15 mouse cellular contexts compared by ENCODE assay signal in the genomic region with DNA sequence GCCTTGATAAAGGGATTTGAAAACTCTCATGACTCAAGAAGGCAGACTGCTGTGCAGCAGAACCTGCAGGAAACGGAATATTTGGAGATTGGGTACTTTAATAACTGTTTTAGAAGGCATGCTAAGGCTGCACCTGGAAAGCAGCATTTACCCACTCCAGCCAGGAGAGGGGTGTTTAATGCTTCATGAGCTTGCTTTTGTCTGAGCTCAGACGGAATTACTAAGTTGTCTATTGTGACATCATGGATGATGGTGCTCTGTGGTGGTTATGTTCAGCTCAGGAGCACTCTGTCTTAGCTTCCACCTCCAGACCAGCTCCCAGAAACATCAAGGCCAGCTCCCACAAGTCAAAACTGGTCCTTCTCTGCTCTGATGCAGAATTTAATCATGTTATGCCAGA. TPM values are rescaled to one million over a fixed set of nuclear protein-coding genes. Genes with fewer than 3 reads are reported as not detected.
A peak's percentile ranks its signal among the peaks of the same experiment; 100 is the strongest.
DNase-seq lines count a peak whose midpoint lies in the region; ATAC-seq and TF ChIP-seq lines count a peak whose summit lies in the region.
"Had no signal": no experiment of that assay in that cellular context is flagged by ENCODE, and none has a peak within 500 bp of the region (broad histone marks: within the 10 kb centered on the region; RNA-seq: fewer than 3 reads in every experiment).

No protein-coding gene starts in this region.

- peaks cover 16% of the 10 kb centered on the region for H3K4me1 ChIP-seq in cerebellum, adult 2 months (ENCODE audit: control insufficient read depth, insufficient read depth, low read length)
- H3K4me1 ChIP-seq in hindbrain, embryonic 13.5 days (replicated peaks) = peaks cover 31% of the 10 kb centered on the region
- no peaks in the 10 kb centered on the region for H3K4me1 ChIP-seq in hindbrain, embryonic 11.5 days (replicated peaks; ENCODE audit: control insufficient read depth, insufficient read depth, low read length)
- peaks cover 14% of the 10 kb centered on the region for H3K4me1 ChIP-seq in embryonic facial prominence, embryonic 13.5 days
- H3K4me1 ChIP-seq in midbrain, embryonic 15.5 days = peaks cover 33% of the 10 kb centered on the region
- H3K4me1 ChIP-seq: neural tube, embryonic 12.5 days had no signal

- H3K27ac ChIP-seq in cerebellum, adult 2 months (ENCODE audit: insufficient read depth, low read length) = 0 out of 2 replicates have a peak overlapping the region, but pooled peaks have one; percentile 55
- peak overlapping the region; percentile 80 for H3K27ac ChIP-seq in hindbrain, embryonic 13.5 days
- H3K27ac ChIP-seq in hindbrain, embryonic 11.5 days (ENCODE audit: low read depth, low read length) = no peak overlapping the region
- peak overlapping the region; percentile 64; the same call in 1 of the 2 replicates for H3K27ac ChIP-seq in embryonic facial prominence, embryonic 13.5 days
- H3K27ac ChIP-seq in midbrain, embryonic 15.5 days = peak overlapping the region; percentile 79
- H3K27ac ChIP-seq: limb, embryonic 15.5 days; neural tube, embryonic 12.5 days had no signal

- TF ChIP-seq CTCF in cerebellum, adult 2 months (IDR thresholded peaks at IDR 0.05; ENCODE audit: borderline replicate concordance, insufficient read depth, low read depth, low read length) = no peak; the same call in 1 of the 2 replicates

- no peaks in the 10 kb centered on the region for H3K9me3 ChIP-seq in hindbrain, embryonic 13.5 days
- no peaks in the 10 kb centered on the region for H3K9me3 ChIP-seq in hindbrain, embryonic 11.5 days (ENCODE audit: control insufficient read depth, low read length)
- H3K9me3 ChIP-seq in embryonic facial prominence, embryonic 13.5 days = no peaks in the 10 kb centered on the region
- H3K9me3 ChIP-seq in midbrain, embryonic 15.5 days = no peaks in the 10 kb centered on the region
- H3K9me3 ChIP-seq: limb, embryonic 15.5 days; neural tube, embryonic 12.5 days had no signal

- no peak overlapping the region for H3K4me3 ChIP-seq in cerebellum, adult 2 months (replicated peaks; ENCODE audit: insufficient read depth, low read depth, low read length)
- no peak overlapping the region for H3K4me3 ChIP-seq in hindbrain, embryonic 13.5 days
- no peak overlapping the region for H3K4me3 ChIP-seq in hindbrain, embryonic 11.5 days (ENCODE audit: low read depth, low read length)
- no peak overlapping the region for H3K4me3 ChIP-seq in embryonic facial prominence, embryonic 13.5 days
- H3K4me3 ChIP-seq in midbrain, embryonic 15.5 days = no peak overlapping the region
- H3K4me3 ChIP-seq: limb, embryonic 15.5 days; megakaryocyte, embryonic 14.5 days; neural tube, embryonic 12.5 days had no signal

- no peak for TF ChIP-seq POLR2A in cerebellum, adult 2 months (IDR thresholded peaks at IDR 0.05; ENCODE audit: borderline replicate concordance, insufficient read depth, low read length)

- WGBS in cerebellum, adult 2 months = 13% methylated on average over 2 of the region's 2 CpGs
- WGBS in hindbrain, embryonic 13.5 days = 42% methylated on average over 2 of the region's 2 CpGs
- 49% methylated on average over 2 of the region's 2 CpGs for WGBS in hindbrain, embryonic 11.5 days
- 35% methylated on average over 2 of the region's 2 CpGs for WGBS in embryonic facial prominence, embryonic 13.5 days
- WGBS in midbrain, embryonic 15.5 days = 34% methylated on average over 2 of the region's 2 CpGs

- ATAC-seq in hindbrain, embryonic 13.5 days (ENCODE audit: low FRiP score) = peak; percentile 22; the same call in 1 of the 2 replicates
- ATAC-seq in hindbrain, embryonic 11.5 days (ENCODE audit: low FRiP score) = no peak
- no peak for ATAC-seq in embryonic facial prominence, embryonic 13.5 days (ENCODE audit: insufficient number of reproducible peaks, insufficient read depth, low FRiP score, low TSS enrichment, low read depth)
- 0 out of 2 replicates have a peak, but pooled peaks have one; percentile 40 for ATAC-seq in midbrain, embryonic 15.5 days (replicated peaks)

- DNase-seq in cerebellum, adult 2 months = peak in 1 of 2 experiments; percentile 39
- DNase-seq in cerebellum, postnatal 4 days (ENCODE audit: low spot score in 2 of 2) = no peak
- no peak for DNase-seq in hindbrain, embryonic 11.5 days (ENCODE audit: low spot score)
- DNase-seq in ovary, postnatal 10 days (ENCODE audit: low spot score) = no peak
- no peak for DNase-seq in adrenal gland, postnatal 14 days
- DNase-seq: layer of hippocampus, adult 9-11 months; lung, embryonic 14.5 days; right cerebral cortex, postnatal 14 days had no signal

- no peaks in the 10 kb centered on the region for H3K27me3 ChIP-seq in cerebellum, adult 2 months (ENCODE audit: control insufficient read depth, insufficient read depth, low read length)
- H3K27me3 ChIP-seq in hindbrain, embryonic 13.5 days = peaks cover 3% of the 10 kb centered on the region; the same call in 1 of the 2 replicates
- peaks cover 6% of the 10 kb centered on the region; the same call in 1 of the 2 replicates for H3K27me3 ChIP-seq in hindbrain, embryonic 11.5 days (ENCODE audit: control insufficient read depth, insufficient read depth, low read length)
- peaks cover 21% of the 10 kb centered on the region for H3K27me3 ChIP-seq in embryonic facial prominence, embryonic 13.5 days
- no peaks in the 10 kb centered on the region for H3K27me3 ChIP-seq in midbrain, embryonic 15.5 days (replicated peaks)

- H3K9ac ChIP-seq in hindbrain, embryonic 13.5 days = no peak overlapping the region
- no peak overlapping the region for H3K9ac ChIP-seq in hindbrain, embryonic 11.5 days (ENCODE audit: low read depth, low read length)
- no peak overlapping the region for H3K9ac ChIP-seq in embryonic facial prominence, embryonic 13.5 days
- H3K9ac ChIP-seq in midbrain, embryonic 15.5 days = no peak overlapping the region
- H3K9ac ChIP-seq: limb, embryonic 15.5 days; lung, embryonic 14.5 days; neural tube, embryonic 12.5 days had no signal

- H3K36me3 ChIP-seq in hindbrain, embryonic 13.5 days = no peaks in the 10 kb centered on the region
- H3K36me3 ChIP-seq in hindbrain, embryonic 11.5 days (ENCODE audit: control insufficient read depth, insufficient read depth, low read length) = no peaks in the 10 kb centered on the region
- no peaks in the 10 kb centered on the region for H3K36me3 ChIP-seq in embryonic facial prominence, embryonic 13.5 days
- H3K36me3 ChIP-seq in midbrain, embryonic 15.5 days (replicated peaks) = no peaks in the 10 kb centered on the region
- H3K36me3 ChIP-seq: limb, embryonic 15.5 days; neural tube, embryonic 12.5 days had no signal

- no peak overlapping the region for H3K4me2 ChIP-seq in hindbrain, embryonic 13.5 days
- H3K4me2 ChIP-seq in hindbrain, embryonic 11.5 days (replicated peaks; ENCODE audit: low read depth, low read length) = no peak overlapping the region
- no peak overlapping the region for H3K4me2 ChIP-seq in embryonic facial prominence, embryonic 13.5 days
- H3K4me2 ChIP-seq in midbrain, embryonic 15.5 days = no peak overlapping the region; the same call in 1 of the 2 replicates
- H3K4me2 ChIP-seq: limb, embryonic 15.5 days; lung, embryonic 14.5 days; neural tube, embryonic 12.5 days had no signal

RNA-seq across cellular contexts. Expression of gene Mab21l1, which starts 7.5 kb away (rescaled TPM):
- 45.4 and 50.6 TPM in 2 replicates for polyA plus RNA-seq in cerebellum, adult 2 months (2012; rRNA removed)
- 167 and 174 TPM in 2 replicates for polyA plus RNA-seq in hindbrain, embryonic 13.5 days (2015; fragmentation: Nextera tagmentation; extraction: Ambion mirVana)
- 68.1 and 68.5 TPM in 2 replicates for polyA plus RNA-seq in hindbrain, embryonic 11.5 days (2014; fragmentation: Nextera tagmentation; extraction: Ambion mirVana)
- polyA plus RNA-seq in embryonic facial prominence, embryonic 13.5 days (2015; fragmentation: Nextera tagmentation; extraction: Ambion mirVana) = 48.6 and 54.5 TPM in 2 replicates
- 159 and 172 TPM in 2 replicates for polyA plus RNA-seq in midbrain, embryonic 15.5 days (2015; fragmentation: Nextera tagmentation; extraction: Ambion mirVana)
- total RNA-seq in adrenal gland, postnatal 14 days (2021) = 1.4 and 2.6 TPM in 2 replicates
- total RNA-seq: heart, postnatal 25 days had no signal

Comparison
In these comparisons a context has a peak if more than half of its experiments do, and no peak if none do; other contexts are left out.
1. ATAC-seq: peak in hindbrain, embryonic 13.5 days (single experiment) and midbrain, embryonic 15.5 days (single experiment); none in hindbrain, embryonic 11.5 days (single experiment) and embryonic facial prominence, embryonic 13.5 days (single experiment).